Mouse (Mus musculus) cerebellum, postnatal 36 days (tissue): ENCODE data around the gene Smg5.
"Not testable (repeated sequence)": the region's sequence is repeated elsewhere in the genome, so short reads cannot be mapped to it uniquely, and the experiment has no call there.

Experiments
- DNase-seq, 2 experiments: peaks; one replicate each; pipeline ENCODE4 v3.0.0; 2021 to 2022; ENCODE audit warnings: mixed read lengths in 2 of 2

Gene Smg5

DNA sequence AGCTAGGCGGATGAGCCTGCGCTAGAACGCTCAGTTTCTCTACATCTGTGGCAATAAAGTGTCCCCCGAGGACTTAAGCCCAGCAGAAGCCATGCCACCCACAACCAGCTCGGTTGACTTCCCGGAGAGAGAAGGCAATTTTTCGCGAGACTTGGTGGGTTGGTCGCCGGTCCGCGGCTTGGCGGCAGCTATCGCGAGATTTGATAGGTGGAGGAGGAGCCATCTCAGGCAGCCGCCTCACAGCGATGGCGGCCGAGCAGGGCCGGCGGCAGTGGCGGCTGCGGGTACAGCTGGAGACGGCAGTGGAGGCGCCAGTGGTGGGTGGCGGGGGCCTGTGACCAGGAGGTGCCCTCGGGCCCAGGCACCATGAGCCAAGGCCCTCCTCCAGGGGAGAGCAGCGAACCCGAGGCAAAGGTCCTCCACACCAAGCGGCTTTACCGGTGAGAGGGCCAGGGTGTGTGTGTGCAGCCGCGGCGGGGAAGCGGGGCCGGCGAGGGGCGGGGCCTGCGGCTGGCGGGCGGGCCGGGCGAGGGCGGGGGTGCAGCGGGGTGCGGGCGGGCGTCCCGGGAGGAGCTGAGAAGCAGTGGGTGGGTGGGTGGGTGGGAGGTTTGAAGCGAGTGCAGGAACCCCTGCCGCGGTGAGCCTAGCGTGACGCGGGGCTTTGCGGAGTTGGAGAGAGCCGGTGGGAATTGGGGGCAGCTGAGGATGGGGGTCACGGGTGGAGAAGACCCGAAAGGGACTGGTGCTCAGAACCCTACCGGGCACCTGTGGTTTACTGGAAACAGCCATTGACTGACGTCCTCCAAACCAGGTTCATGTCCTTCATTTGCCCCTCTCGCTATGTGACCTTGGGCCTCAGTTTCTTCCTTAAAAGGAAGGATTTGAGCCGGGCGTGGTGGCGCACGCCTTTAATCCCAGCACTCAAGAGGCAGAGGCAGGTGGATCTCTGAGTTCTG lies at the start of gene Smg5, which contains the start of gene Tmem79:
TSS of gene Smg5 (plus strand) at position 203 of the 956 bp plus-strand sequence.
TSS of gene Tmem79 (minus strand) at position 91 of the 956 bp plus-strand sequence.
- DNase-seq, result peak; percentile 94

- DNase-seq, result no peak
These were observed 49.0 kb upstream of the Smg5 start, which contains the start of gene Gm38392 for GRCm38 (mm10) chr3:88287110-88287509. TSS of gene Gm38392 (minus strand) at chr3:88287210.

GRCm38 (mm10) chr3:88288133-88288713 lies 47.8 kb upstream of the Smg5 start:
- DNase-seq, result not testable (repeated sequence)

GRCm38 (mm10) chr3:88291970-88292369 lies 44.1 kb upstream of the Smg5 start:
- peak; percentile 5 to 13 for DNase-seq

- DNase-seq, result not testable (repeated sequence)
These were observed 40.8 kb upstream of the Smg5 start for GRCm38 (mm10) chr3:88295272-88295671.

DNA sequence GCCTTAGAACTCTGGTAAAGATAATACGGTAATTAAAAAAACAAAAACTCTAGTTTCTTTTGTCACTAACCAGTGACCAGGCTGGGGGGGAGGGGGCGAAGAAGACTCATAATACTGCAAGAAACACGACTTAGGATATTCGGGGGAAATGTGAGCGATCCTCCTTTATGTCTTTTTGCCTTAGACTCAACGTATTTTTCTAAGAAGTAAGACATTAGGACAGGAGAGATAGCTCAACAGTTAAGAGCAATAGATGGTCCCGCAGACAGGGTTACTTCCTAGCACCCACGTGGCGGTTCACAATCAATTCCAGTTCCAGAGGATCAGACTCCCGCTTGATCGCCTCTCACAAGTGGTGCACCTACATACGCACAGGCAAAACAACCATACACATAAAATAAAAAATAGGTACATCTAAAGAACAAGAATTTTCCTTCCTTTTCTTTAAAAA lies 39.9 kb upstream of the Smg5 start:
- no peak for DNase-seq

DNA sequence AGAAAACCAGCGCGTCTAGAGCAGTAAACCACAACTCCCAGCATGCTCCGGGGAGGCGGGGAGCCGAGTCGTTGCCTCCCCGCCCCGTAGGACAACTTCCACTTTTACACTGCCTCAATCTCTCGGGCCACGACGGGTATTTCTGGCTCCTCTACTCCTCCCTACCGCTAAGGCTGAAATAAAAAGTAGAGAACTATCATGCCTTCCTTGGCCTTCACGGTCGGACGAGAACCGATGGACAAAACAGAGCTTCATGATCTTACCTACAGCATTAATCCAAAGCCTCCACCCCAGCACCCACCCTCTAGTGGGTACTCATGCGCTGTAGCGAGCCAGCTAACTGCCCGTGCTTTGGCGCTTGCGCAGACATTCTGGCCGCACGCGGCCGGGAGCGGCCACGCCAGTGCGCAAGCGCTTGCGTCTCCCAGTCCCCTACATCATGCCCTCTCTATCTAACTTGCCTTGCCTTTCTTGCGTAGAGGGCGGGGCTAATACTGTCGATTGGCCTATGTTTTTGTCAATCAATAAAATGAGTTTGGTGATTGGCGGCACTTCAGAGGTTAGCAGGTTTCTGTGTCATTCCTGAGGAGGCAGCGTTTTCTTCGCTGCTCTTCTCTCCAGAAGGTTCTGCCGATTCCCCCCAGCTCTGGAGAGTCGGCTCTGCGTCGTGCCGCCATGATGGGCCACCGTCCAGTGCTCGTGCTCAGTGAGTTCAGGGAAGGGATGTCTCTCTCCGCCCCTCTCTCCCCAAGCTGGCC lies 39.3 kb upstream of the Smg5 start, which contains the start of the genes Tsacc and Cct3:
TSS of gene Tsacc (minus strand) at position 439 of the 758 bp plus-strand sequence.
TSS of gene Cct3 (plus strand) at position 556 of the 758 bp plus-strand sequence.
- DNase-seq, result peak; percentile 95 to 96

- DNase-seq, result no peak
These were observed 38.7 kb upstream of the Smg5 start for GRCm38 (mm10) chr3:88297321-88297851.

DNA sequence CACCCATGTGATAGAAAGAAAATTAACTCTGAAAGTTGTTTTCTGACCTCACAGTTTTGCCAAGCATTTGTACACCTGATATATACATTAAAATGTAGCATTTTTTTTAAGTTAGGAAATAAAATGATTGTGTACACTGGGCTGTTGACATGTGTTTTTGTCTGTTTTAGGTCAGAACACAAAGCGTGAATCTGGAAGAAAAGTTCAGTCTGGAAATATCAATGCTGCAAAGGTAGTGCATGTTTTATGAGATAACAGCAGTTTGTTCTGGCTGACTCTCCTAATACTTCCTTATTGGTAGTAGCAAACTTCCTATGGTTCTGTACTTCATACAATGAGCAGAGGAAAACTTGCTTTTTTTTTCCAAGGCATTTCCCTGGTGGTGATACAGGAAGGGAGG lies 36.9 kb upstream of the Smg5 start:
- DNase-seq, result no peak

DNA sequence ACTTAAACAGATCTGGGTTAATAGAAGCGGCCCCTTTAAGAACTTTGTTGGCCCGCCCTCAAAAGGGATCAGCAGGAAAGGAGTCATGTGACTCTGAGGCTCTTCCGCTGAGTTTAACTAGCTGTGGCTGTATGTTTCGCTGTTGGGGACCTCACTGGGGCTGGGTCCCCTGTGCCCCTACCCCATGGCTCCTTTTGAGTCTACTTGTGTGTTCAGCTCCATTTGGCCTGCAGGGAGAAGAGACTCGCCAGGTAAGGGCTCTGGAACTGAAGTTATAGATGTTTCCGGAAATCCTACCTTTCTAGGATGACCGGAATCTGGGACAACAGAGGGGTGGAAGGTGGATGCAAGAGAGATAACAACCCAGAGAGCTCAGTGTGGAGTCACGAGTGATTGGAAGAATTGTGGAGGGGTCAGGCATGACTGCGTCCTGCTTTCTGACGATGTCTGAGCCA lies 11.1 kb upstream of the Smg5 start, which contains the start of gene Glmp:
TSS of gene Glmp (plus strand) at position 73 of the 455 bp plus-strand sequence.
- peak; percentile 66 to 76 for DNase-seq

DNA sequence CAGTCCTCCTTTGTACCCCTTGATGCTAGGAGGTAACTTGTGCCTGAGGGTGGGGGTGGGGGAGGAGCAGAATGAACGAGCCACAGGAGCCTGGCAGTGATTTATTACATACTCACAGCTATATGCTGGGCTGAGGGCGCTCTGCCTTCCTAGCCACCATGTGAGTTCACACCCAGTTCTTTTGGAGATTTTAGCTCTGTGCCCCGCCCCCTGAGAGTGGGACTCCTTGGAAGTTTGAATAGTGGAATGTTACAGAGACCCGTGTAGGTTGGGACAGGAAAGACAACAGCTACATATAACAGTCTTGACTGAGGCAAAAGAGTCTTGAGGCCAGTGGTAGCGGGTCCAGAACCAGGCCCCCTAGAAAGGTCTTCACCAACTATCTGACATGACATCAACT lies 7.1 kb upstream of the Smg5 start:
- DNase-seq, result no peak

DNA sequence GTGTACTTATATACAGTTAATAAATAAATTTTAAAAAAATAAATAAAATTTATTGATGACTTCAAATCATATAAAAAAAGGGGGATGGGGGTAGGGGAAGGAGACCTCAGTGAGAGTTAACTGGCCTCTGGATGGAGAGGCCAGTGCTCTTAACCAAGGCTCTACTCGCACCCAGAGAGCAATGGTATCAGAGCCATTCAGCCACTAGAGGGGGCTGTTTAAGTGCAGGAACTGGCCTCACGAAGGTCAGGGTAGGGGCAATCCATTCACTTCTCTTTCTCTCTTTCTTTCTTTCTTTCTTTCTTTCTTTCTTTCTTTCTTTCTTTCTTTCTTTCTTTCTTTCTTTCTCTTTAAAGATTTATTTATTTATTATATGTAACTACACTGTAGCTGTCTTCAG lies 4.8 kb upstream of the Smg5 start:
- peak; percentile 33 to 44 for DNase-seq

GRCm38 (mm10) chr3:88334029-88334658 lies 1.9 kb upstream of the Smg5 start:
- DNase-seq, result no peak

GRCm38 (mm10) chr3:88334902-88335435 lies 1.1 kb upstream of the Smg5 start:
- DNase-seq, result no peak

DNA sequence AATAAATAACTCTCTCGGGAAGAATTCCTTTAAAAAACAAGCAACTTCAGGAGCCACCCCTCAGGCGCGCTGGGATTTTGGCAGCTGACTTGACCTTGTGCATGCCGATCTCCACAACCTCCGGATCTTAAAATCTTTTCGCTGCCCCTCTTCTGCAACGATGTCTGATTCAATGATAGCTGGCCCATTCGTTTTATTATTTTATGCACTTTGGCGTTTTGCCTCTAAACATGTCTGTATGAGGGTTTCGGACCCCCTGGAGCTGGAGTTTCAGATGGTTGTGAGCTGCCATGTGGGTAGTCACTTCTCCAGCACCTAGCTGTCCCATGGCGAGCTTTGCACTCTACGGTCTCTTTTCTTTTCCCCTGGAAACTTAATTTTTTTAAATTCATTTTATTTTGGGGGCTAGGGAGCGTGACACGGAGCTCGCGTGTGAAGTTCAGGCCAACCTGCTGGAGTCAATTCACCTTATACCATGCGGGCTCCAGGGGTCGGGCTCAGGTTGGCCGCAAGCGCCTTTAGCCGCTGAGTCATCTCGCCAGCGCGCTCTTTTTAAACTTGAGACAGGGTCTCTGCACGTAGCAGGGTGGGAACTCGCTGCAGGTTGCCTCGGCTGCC lies 515 bp upstream of the Smg5 start:
- peak in 1 of 2 experiments; percentile 25 for DNase-seq

DNA sequence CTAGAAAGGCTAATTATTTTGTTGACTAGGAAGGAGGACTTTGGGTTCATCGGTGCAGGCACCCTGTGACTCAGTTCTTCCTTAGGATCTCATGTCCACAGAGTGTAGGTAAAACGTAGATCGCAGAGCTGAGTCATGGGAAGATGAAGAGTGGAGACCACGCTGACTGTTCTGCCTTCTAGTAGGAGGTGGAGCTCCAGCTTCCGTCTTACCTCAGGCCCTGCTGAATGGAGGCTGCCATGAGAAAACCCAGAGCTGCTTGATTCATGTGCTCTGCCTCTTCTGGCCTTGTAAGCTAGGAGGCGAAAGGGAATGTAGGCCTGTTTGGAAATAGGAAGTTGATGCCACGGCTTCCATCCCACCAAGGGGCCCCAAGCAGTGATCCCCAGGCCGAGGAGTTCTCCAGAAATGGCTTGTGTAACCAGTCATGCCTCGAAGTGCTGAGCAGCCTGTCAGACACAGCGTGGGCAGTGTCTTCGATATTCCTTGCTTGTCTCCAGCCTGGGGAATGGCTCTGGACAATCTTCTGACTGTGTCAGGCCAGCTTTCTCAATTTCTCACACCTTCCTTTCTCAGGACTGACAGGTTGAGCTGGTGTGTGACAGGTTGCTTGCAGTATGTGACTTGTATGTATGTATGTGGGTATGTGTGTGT lies 1.4 kb downstream of the Smg5 start:
- DNase-seq, result no peak

- DNase-seq, result no peak
These were observed 2.3 kb downstream of the Smg5 start for GRCm38 (mm10) chr3:88338316-88338715.

- DNase-seq, result no peak
These were observed 2.9 kb downstream of the Smg5 start for GRCm38 (mm10) chr3:88339006-88339405.

GRCm38 (mm10) chr3:88350732-88351131 lies 14.7 kb downstream of the Smg5 start:
- no peak for DNase-seq

DNA sequence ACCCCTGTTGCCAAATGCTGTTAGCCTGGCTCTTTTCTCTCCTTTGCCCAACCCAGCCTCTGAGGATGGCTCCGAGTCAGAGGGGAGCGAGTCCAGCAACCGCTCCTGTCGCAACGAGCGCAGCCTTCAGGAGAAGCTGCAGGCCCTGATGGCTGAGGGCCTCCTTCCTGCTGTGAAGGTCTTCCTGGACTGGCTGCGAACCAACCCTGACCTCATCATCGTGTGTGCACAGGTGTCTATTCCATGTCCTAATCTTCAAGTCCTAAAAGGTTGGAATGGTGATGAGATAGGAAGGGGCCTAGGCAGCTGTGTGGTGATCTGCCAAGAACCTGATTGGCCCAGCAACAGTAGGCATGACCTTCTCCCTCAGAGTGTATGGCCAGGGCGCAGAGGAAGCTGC lies 16.8 kb downstream of the Smg5 start:
- DNase-seq, result peak; percentile 71 to 77
